16 mouse cellular contexts compared by ENCODE assay signal in genomic region chr17:14476707-14477106, GRCm38 (mm10).
DNase-seq lines count a peak whose midpoint lies in the region; ATAC-seq and TF ChIP-seq lines count a peak whose summit lies in the region.
"Had no signal": no experiment of that assay in that cellular context is flagged by ENCODE, and none has a peak within 500 bp of the region (broad histone marks: within the 10 kb centered on the region; RNA-seq: fewer than 3 reads in every experiment).

No protein-coding gene starts in this region.

- H3K27me3 ChIP-seq in heart, embryonic 11.5 days (ENCODE audit: control insufficient read depth, insufficient read depth, low read length): peaks cover 28% of the 10 kb centered on the region
- peaks cover 64% of the 10 kb centered on the region for H3K27me3 ChIP-seq in heart, embryonic 12.5 days (replicated peaks)
- no peaks in the 10 kb centered on the region for H3K27me3 ChIP-seq in lung, embryonic 14.5 days (ENCODE audit: insufficient read depth, low read length)
- no peaks in the 10 kb centered on the region for H3K27me3 ChIP-seq in embryonic facial prominence, embryonic 12.5 days
- no peaks in the 10 kb centered on the region for H3K27me3 ChIP-seq in neural tube, embryonic 15.5 days (replicated peaks)
- H3K27me3 ChIP-seq: forebrain, embryonic 15.5 days had no signal

- no peak overlapping the region for H3K4me3 ChIP-seq in heart, embryonic 11.5 days (ENCODE audit: low read depth, low read length)
- H3K4me3 ChIP-seq in heart, embryonic 12.5 days: no peak overlapping the region
- no peak overlapping the region for H3K4me3 ChIP-seq in lung, embryonic 14.5 days (ENCODE audit: low read depth, low read length)
- H3K4me3 ChIP-seq in embryonic facial prominence, embryonic 12.5 days: no peak overlapping the region
- no peak overlapping the region for H3K4me3 ChIP-seq in neural tube, embryonic 15.5 days (replicated peaks)
- H3K4me3 ChIP-seq: forebrain, embryonic 15.5 days; myocyte had no signal

- DNase-seq in lung, embryonic 14.5 days: no peak
- DNase-seq in lung, adult 18-20 months: no peak
- no peak for DNase-seq in thymus, postnatal 4 days
- DNase-seq: adrenal gland, postnatal 10 days; B cell, adult 2 months; cerebellum, adult 9-10 months; lung, postnatal 10 days; right cerebral cortex, postnatal 25 days; thymus, postnatal 25 days had no signal

- H3K4me1 ChIP-seq in heart, embryonic 11.5 days (ENCODE audit: control insufficient read depth, insufficient read depth, low read length): peaks cover 8% of the 10 kb centered on the region; the same call in 1 of the 2 replicates
- peaks cover 17% of the 10 kb centered on the region for H3K4me1 ChIP-seq in heart, embryonic 12.5 days (replicated peaks)
- peaks cover 12% of the 10 kb centered on the region; the same call in 1 of the 2 replicates for H3K4me1 ChIP-seq in lung, embryonic 14.5 days (ENCODE audit: insufficient read depth)
- peaks cover 19% of the 10 kb centered on the region for H3K4me1 ChIP-seq in embryonic facial prominence, embryonic 12.5 days
- H3K4me1 ChIP-seq in neural tube, embryonic 15.5 days: no peaks in the 10 kb centered on the region

- no peaks in the 10 kb centered on the region for H3K9me3 ChIP-seq in heart, embryonic 11.5 days (replicated peaks; ENCODE audit: control insufficient read depth, low read length)
- no peaks in the 10 kb centered on the region for H3K9me3 ChIP-seq in heart, embryonic 12.5 days (replicated peaks)
- no peaks in the 10 kb centered on the region for H3K9me3 ChIP-seq in lung, embryonic 14.5 days (ENCODE audit: low read depth, low read length)
- no peaks in the 10 kb centered on the region for H3K9me3 ChIP-seq in embryonic facial prominence, embryonic 12.5 days
- no peaks in the 10 kb centered on the region for H3K9me3 ChIP-seq in neural tube, embryonic 15.5 days (replicated peaks)
- H3K9me3 ChIP-seq: forebrain, embryonic 15.5 days had no signal

- WGBS in heart, embryonic 11.5 days (ENCODE audit: insufficient replicate concordance): 64% methylated on average over 12 of the region's 12 CpGs
- 67% methylated on average over 12 of the region's 12 CpGs for WGBS in heart, embryonic 12.5 days
- WGBS in lung, embryonic 14.5 days: 62% methylated on average over 12 of the region's 12 CpGs
- 55% methylated on average over 12 of the region's 12 CpGs for WGBS in embryonic facial prominence, embryonic 12.5 days
- 85% methylated on average over 12 of the region's 12 CpGs for WGBS in neural tube, embryonic 15.5 days

- no peak overlapping the region for H3K9ac ChIP-seq in heart, embryonic 11.5 days (ENCODE audit: low read depth, low read length)
- no peak overlapping the region for H3K9ac ChIP-seq in heart, embryonic 12.5 days
- no peak overlapping the region for H3K9ac ChIP-seq in lung, embryonic 14.5 days
- H3K9ac ChIP-seq in embryonic facial prominence, embryonic 12.5 days: no peak overlapping the region
- H3K9ac ChIP-seq in neural tube, embryonic 15.5 days (replicated peaks): no peak overlapping the region
- H3K9ac ChIP-seq: forebrain, embryonic 15.5 days had no signal

- TF ChIP-seq CTCF in lung, embryonic 14.5 days (IDR thresholded peaks at IDR 0.05; ENCODE audit: low read depth): no peak

- H3K4me2 ChIP-seq in heart, embryonic 11.5 days: 0 out of 2 replicates have a peak overlapping the region, but pooled peaks have one; percentile 9
- H3K4me2 ChIP-seq in heart, embryonic 12.5 days: no peak overlapping the region
- H3K4me2 ChIP-seq in lung, embryonic 14.5 days: no peak overlapping the region
- H3K4me2 ChIP-seq in embryonic facial prominence, embryonic 12.5 days (replicated peaks): no peak overlapping the region
- no peak overlapping the region for H3K4me2 ChIP-seq in neural tube, embryonic 15.5 days
- H3K4me2 ChIP-seq: forebrain, embryonic 15.5 days had no signal

- no peaks in the 10 kb centered on the region for H3K36me3 ChIP-seq in heart, embryonic 11.5 days (ENCODE audit: control insufficient read depth, insufficient read depth, low read length)
- no peaks in the 10 kb centered on the region for H3K36me3 ChIP-seq in heart, embryonic 12.5 days
- no peaks in the 10 kb centered on the region for H3K36me3 ChIP-seq in lung, embryonic 14.5 days (ENCODE audit: insufficient read depth)
- H3K36me3 ChIP-seq in embryonic facial prominence, embryonic 12.5 days: no peaks in the 10 kb centered on the region
- no peaks in the 10 kb centered on the region for H3K36me3 ChIP-seq in neural tube, embryonic 15.5 days
- H3K36me3 ChIP-seq: forebrain, embryonic 15.5 days had no signal

- no peak for ATAC-seq in heart, embryonic 11.5 days (replicated peaks; ENCODE audit: insufficient number of reproducible peaks, low FRiP score, low TSS enrichment)
- no peak for ATAC-seq in heart, embryonic 12.5 days (ENCODE audit: insufficient number of reproducible peaks, low FRiP score)
- peak; percentile 26; the same call in 1 of the 2 replicates for ATAC-seq in lung, embryonic 14.5 days (ENCODE audit: insufficient read depth)
- ATAC-seq in embryonic facial prominence, embryonic 12.5 days (ENCODE audit: insufficient number of reproducible peaks, insufficient read depth, low FRiP score, low TSS enrichment): peak; percentile 54
- ATAC-seq in neural tube, embryonic 15.5 days (ENCODE audit: low FRiP score): 0 out of 2 replicates have a peak, but pooled peaks have one; percentile 23
- ATAC-seq: forebrain, embryonic 15.5 days; hindbrain, embryonic 16.5 days had no signal

- H3K27ac ChIP-seq in heart, embryonic 11.5 days (ENCODE audit: low read depth, low read length): no peak overlapping the region
- H3K27ac ChIP-seq in heart, embryonic 12.5 days (ENCODE audit: poor library complexity, severe bottlenecking): no peak overlapping the region
- peak overlapping the region; percentile 4; the same call in 1 of the 2 replicates for H3K27ac ChIP-seq in lung, embryonic 14.5 days (ENCODE audit: low read depth)
- H3K27ac ChIP-seq in embryonic facial prominence, embryonic 12.5 days: peak overlapping the region; percentile 63
- H3K27ac ChIP-seq in neural tube, embryonic 15.5 days (replicated peaks): no peak overlapping the region
- H3K27ac ChIP-seq: forebrain, embryonic 15.5 days had no signal

Comparison
In these comparisons a context has a peak if more than half of its experiments do, and no peak if none do; other contexts are left out.
1. ATAC-seq: peak in lung, embryonic 14.5 days (single experiment), embryonic facial prominence, embryonic 12.5 days (single experiment) and neural tube, embryonic 15.5 days (single experiment); none in heart, embryonic 11.5 days (single experiment) and heart, embryonic 12.5 days (single experiment).
2. H3K27ac ChIP-seq: peak in lung, embryonic 14.5 days (single experiment) and embryonic facial prominence, embryonic 12.5 days (single experiment); none in heart, embryonic 11.5 days (single experiment), heart, embryonic 12.5 days (single experiment) and neural tube, embryonic 15.5 days (single experiment).